Mouse (Mus musculus) heart, postnatal 14 days (tissue): ENCODE measurements at regions not wholly inside any gene's neighbourhood (a gene's known extent, or its start where the extent isn't known, plus 50 kb on each side); places are given as distances from the start of the nearest gene placed in this dataset.

Experiments used
- microRNA-seq, 2 experiments: library from miRNA; unstranded; fragments of <30 nt; microRNA quantifications; one replicate each; pipeline ENCODE4 v1.2.0; 2021 to 2022

Small RNA genes lying in the stretch of these regions (microRNA-seq; reads per million reads assigned to microRNA genes)
- gene Mir6363 = 0 reads per million in 2 experiments
